Mouse (Mus musculus) kidney, adult 18-20 months (tissue): Measurements from ENCODE around the gene Olfr860.
"Not testable (repeated sequence)": the region's sequence is repeated elsewhere in the genome, so short reads cannot be mapped to it uniquely, and the experiment has no call there.

ENCODE experiments used
- DNase-seq: peaks from one replicate; pipeline ENCODE4 v3.0.0; 2021

The Olfr860 gene

DNA sequence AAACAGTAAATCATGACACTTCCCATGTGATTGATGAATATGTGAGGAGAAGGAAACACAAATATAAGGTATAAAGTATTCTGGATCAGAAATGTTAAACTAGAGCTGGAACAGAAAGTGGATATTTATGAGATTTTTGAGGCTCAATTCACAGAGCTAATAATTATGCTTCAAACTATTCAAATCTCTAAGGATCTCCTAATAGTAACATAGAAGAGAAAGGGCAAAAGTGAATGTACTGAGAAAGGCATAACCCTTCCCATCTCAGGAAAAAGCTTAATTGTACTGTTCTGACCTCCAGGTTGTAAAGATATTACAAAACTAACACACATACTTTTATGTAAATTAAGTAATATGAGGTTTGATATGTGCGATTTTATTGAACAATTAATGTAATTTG, at the start of gene Olfr860:
Olfr860 (minus strand) TSS at position 101 of the 400 bp plus-strand sequence.
- DNase-seq: no peak

- DNase-seq: no peak
Observed at GRCm38 (mm10) chr9:19887904-19888303, 38.4 kb upstream of the Olfr860 start, which contains the start of gene Olfr862. Gene Olfr862 (minus strand): TSS chr9:19888004.

DNA sequence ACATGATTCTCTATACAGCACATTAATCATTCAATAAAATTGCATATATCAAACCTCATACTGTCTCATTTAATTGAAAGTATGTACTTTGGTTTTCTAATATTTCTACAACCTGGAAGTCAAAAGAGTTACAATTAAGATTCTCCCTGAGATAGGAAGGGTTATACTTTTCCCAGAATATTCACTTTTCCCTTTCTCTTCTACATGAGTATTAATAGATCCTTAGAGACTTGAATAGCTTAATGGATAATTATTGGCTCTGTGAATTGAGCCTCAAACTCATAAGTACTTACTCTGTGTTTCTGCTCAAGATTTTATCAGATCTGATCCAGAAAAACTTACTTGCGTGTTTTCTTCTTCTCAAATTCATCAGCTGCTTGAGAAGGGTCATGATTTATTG, 44.9 kb downstream of the Olfr860 start, which contains the start of gene Olfr859:
Olfr859 (plus strand) TSS at position 301 of the 400 bp plus-strand sequence.
- DNase-seq: not testable (repeated sequence)

- no peak for DNase-seq
Observed at GRCm38 (mm10) chr9:19803000-19803399, 46.5 kb downstream of the Olfr860 start.
